Mouse (Mus musculus): ENCODE results near the gene Arhgap21. TPM values are rescaled to one million over a fixed set of nuclear protein-coding genes. Genes with fewer than 3 reads are reported as not detected.

The Arhgap21 gene
- polyA plus RNA-seq, 1 experiment from 2014 or later: 15.7 TPM

DNA sequence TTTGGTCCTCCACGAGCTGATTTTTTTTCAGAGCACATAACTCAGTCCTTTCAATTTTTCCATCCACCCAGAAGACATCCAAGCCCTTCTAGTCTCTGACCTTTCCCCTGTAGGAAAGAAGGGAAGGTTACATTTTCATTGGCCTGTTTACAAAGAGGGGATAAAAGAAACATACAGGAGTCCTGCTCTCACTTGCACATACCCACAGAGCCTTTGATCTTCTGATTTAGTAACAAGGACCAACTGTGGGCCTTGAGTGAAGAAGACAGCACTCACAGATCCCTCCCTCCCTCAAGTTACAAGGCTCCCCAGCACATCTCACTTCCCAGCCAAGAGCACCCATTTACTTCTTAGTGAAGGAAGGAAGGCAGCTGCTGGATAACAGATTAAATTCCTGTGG is 46.3 kb downstream of the Arhgap21 start:
- H3K36me3 ChIP-seq (replicated peaks): no peaks in the 10 kb centered on the region
- no peak for DNase-seq (ENCODE audit: low spot score)
- no peaks in the 10 kb centered on the region for H3K27me3 ChIP-seq (replicated peaks; ENCODE audit: low read depth, poor library complexity, severe bottlenecking)
- no peak overlapping the region for H3K4me3 ChIP-seq
- WGBS: 20% methylated on average over 1 of the region's 1 CpGs
- H3K4me1 ChIP-seq: peaks cover 13% of the 10 kb centered on the region
- no peak overlapping the region for H3K27ac ChIP-seq (replicated peaks)
- no peaks in the 10 kb centered on the region for H3K9me3 ChIP-seq

DNA sequence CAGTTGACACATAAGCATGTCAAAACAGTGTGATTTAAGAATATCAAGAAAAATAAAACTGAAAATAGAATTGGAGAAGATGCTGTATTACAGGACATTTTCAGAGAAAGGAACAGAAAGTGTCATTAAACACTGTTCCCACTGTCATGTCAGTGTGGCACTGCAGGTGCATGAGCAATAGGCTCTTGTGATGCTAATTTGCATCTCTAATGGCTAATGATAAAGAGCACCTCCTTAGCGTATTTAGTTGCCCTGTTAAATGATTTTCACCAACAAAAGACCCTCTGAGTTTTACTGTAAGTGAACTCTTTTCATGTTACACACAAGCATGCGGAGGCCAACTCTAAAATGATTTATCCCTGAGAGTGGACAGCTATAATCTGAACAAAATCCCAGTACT is 47.1 kb downstream of the Arhgap21 start:
- Histone ChIP-seq H3K27me3 (replicated peaks; ENCODE audit: low read depth, poor library complexity, severe bottlenecking) (no peaks in the 10 kb centered on the region), H3K9me3 (no peaks in the 10 kb centered on the region), H3K27ac (replicated peaks) (no peak overlapping the region), H3K4me1 (peaks cover 13% of the 10 kb centered on the region), H3K4me3 (no peak overlapping the region), H3K36me3 (replicated peaks) (no peaks in the 10 kb centered on the region)
- 72% methylated on average over 2 of the region's 2 CpGs for WGBS
- DNase-seq (ENCODE audit: low spot score): no peak

DNA sequence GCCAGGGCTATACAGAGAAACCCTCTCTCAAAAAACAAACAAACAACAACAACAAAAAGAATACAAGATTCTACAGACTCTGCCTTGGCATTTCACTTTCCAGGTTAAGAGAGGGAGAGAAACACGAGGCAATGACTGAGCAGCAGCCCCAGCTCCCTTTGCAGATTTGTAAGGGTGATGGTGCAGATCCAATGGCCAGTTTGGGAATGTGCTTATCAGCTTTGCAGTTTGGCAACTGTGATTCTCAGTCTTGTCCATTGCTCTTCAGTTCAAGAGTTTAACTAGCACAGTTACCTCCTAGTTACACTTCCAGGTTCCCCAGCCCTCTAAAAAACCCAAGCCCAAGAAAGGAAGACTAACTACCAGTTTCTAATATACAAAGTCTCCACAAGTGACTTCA is 47.7 kb downstream of the Arhgap21 start:
- Histone ChIP-seq H3K9me3 (no peaks in the 10 kb centered on the region), H3K36me3 (replicated peaks) (no peaks in the 10 kb centered on the region), H3K27ac (replicated peaks) (no peak overlapping the region), H3K4me1 (peaks cover 13% of the 10 kb centered on the region), H3K4me3 (no peak overlapping the region), H3K27me3 (replicated peaks; ENCODE audit: low read depth, poor library complexity, severe bottlenecking) (no peaks in the 10 kb centered on the region)
- DNase-seq (ENCODE audit: low spot score): no peak
- WGBS: 74% methylated on average over 1 of the region's 1 CpGs

DNA sequence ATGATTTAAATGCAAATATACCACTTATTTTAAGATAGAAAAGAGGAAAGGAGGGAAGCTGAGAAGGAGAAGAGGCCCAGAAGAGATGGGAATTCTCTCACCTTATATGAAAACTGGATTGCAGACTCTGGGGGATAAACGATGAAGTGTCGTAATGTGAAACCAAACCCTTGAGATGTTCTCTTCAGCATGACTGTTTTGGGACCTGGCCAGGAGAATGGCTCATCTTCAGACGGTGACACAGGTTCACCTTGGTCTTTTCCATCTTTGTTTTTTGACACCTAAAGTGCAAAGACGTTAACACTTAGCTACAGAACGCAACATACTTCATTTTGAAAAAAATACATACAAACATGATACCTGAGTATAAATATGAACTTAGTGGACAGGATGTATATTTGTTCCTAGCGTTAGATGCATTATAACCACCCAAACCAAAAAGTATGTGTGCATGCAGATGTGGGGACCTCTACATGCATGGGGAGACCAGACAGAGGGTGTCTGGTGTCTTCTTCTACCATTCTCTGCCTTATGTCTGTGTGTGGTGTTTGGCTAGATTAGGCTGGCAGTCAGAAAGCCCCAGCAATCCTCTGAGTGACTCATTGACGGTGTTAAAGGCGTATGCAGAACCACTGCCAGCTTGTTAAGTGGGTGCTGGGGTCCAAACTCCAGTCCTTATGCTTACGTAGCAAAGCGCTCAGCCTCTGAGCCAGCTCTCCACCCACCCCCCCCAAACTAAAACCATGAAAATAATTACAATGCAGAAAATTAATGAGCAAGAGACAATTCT is 54.0 kb downstream of the Arhgap21 start:
- no peak overlapping the region for H3K4me3 ChIP-seq
- 94% methylated on average over 10 of the region's 10 CpGs for WGBS
- H3K4me1 ChIP-seq: no peaks in the 10 kb centered on the region
- H3K36me3 ChIP-seq (replicated peaks): peaks cover 19% of the 10 kb centered on the region
- H3K27me3 ChIP-seq (replicated peaks; ENCODE audit: low read depth, poor library complexity, severe bottlenecking): no peaks in the 10 kb centered on the region
- no peaks in the 10 kb centered on the region for H3K9me3 ChIP-seq
- DNase-seq (ENCODE audit: low spot score): no peak
- H3K27ac ChIP-seq (replicated peaks): no peak overlapping the region

DNA sequence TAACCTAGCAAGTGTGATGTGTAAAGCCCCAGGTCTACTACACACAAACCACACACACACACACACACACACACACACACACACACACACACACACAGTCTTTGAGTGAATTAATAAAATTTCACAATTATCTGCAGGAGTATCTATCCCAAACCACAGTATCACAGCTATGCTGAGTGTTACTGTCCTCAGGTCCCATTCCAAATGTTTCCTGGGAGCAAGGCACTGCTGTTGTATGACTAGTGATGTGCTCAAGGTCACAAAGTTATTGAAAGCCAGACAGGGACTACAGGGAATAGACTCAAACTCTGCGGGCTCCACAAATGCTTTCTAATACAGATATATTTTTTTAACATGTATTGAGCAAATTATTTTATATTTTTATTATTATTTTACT is 55.7 kb downstream of the Arhgap21 start:
- Histone ChIP-seq H3K4me3 (no peak overlapping the region), H3K36me3 (replicated peaks) (peaks cover 22% of the 10 kb centered on the region), H3K27ac (replicated peaks) (no peak overlapping the region), H3K4me1 (no peaks in the 10 kb centered on the region), H3K9me3 (no peaks in the 10 kb centered on the region), H3K27me3 (replicated peaks; ENCODE audit: low read depth, poor library complexity, severe bottlenecking) (no peaks in the 10 kb centered on the region)
- WGBS: 94% methylated on average over 1 of the region's 1 CpGs
- no peak for DNase-seq (ENCODE audit: low spot score)

DNA sequence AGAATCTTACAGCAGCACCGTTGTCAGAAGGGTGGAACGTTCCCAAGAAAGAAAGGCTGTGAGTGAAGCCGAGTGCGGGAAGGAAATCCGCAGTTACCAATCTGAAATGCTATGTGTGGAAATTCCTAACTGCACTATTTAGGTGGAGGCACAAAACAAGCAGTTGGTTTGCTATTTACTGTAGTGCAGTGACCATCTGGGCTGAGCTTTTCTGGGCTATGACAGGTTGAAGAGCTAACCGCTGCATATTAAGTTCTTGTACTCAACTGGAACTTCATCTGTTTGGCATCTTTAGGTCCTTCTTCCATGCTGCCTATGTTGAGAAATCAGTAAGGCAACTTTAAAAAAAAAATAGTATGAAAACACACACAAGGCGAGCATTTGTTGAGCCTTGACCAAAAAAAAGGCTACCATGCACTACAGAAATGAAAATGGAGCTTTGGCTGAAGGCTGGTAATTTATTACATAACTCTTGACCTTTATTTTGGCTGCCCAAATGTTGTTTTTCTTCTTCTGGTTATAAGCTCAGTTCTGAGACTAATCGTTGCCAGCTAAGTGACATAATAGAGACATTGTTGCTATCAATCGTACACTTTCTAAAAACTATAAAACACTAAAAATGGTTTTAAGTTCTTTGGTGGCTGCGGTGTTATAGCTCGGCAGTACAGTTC is 56.2 kb downstream of the Arhgap21 start:
- 94% methylated on average over 11 of the region's 11 CpGs for WGBS
- H3K9me3 ChIP-seq: no peaks in the 10 kb centered on the region

DNA sequence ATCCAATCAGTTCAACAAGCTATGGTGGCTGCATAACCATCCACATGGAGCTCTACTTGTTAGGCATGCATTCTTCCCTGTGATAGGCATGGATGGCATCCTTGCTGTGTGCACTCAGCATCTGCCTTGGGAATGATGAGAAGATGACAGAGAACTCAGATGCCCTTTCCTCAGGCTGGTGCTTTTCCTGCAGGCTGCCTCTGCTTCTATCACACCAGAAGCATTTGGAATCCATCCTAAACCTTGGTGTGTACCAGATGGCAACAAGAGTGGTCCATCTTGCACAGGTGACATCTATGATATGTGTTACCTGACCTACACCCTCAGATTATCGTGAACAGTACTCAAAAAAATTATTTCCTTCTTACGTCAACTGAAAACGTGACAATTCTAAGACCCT is 58.2 kb downstream of the Arhgap21 start:
- no peak overlapping the region for H3K4me3 ChIP-seq
- no peak for DNase-seq (ENCODE audit: low spot score)
- peaks cover 22% of the 10 kb centered on the region for H3K36me3 ChIP-seq (replicated peaks)
- H3K27me3 ChIP-seq (replicated peaks; ENCODE audit: low read depth, poor library complexity, severe bottlenecking): no peaks in the 10 kb centered on the region
- no peaks in the 10 kb centered on the region for H3K4me1 ChIP-seq
- no peaks in the 10 kb centered on the region for H3K9me3 ChIP-seq
- WGBS: 98% methylated on average over 3 of the region's 3 CpGs
- H3K27ac ChIP-seq (replicated peaks): no peak overlapping the region

More for the DNA sequence above, 56.2 kb downstream of the Arhgap21 start:
- no peaks in the 10 kb centered on the region for H3K27me3 ChIP-seq (replicated peaks; ENCODE audit: low read depth, poor library complexity, severe bottlenecking)
- peaks cover 22% of the 10 kb centered on the region for H3K36me3 ChIP-seq (replicated peaks)
- no peaks in the 10 kb centered on the region for H3K4me1 ChIP-seq
- H3K4me3 ChIP-seq: no peak overlapping the region
- no peak overlapping the region for H3K27ac ChIP-seq (replicated peaks)
- no peak for DNase-seq (ENCODE audit: low spot score)

DNA sequence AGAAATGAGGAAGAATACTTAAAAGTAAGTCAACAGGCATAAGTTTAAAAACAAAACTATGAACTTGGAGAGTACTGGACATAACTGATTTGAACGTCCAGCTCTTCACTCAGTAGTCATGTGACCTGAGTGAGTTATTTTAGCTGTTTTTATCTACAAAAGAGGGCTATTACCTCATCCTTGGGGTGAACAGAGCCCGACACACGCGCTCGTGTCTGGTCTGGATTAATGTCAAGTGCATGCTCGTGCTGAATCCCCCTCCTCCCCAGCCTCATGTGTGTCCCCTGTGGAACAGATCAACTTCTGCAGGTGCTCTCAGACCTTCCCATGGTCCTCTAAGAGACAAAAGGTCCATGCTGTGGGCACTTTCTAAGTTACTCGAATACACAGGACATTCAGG is 59.3 kb downstream of the Arhgap21 start:
- no peak for DNase-seq (ENCODE audit: low spot score)
- H3K27ac ChIP-seq (replicated peaks): no peak overlapping the region
- no peak overlapping the region for H3K4me3 ChIP-seq
- no peaks in the 10 kb centered on the region for H3K4me1 ChIP-seq
- peaks cover 22% of the 10 kb centered on the region for H3K36me3 ChIP-seq (replicated peaks)
- H3K9me3 ChIP-seq: no peaks in the 10 kb centered on the region
- no peaks in the 10 kb centered on the region for H3K27me3 ChIP-seq (replicated peaks; ENCODE audit: low read depth, poor library complexity, severe bottlenecking)
- WGBS: 82% methylated on average over 7 of the region's 7 CpGs

DNA sequence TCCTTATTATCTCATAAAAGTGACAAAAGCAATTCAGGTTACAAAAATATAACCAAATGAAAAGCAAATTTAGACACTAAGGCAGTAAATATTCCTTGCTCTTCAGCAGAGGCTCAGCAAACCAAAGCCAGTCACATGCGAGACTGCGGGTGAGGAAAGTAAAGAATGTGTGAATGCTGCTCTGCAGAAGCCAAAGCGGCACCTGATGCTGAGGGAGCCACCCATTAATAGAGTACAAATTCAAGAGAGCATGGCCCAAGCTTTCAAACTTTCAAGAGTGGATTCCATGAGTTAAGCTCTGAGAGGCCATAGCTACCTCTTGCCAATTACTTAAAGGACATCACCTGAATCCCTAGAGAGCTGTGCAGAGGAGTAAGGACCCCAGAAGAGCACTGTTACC is 61.4 kb downstream of the Arhgap21 start:
- Histone ChIP-seq H3K27me3 (replicated peaks; ENCODE audit: low read depth, poor library complexity, severe bottlenecking) (no peaks in the 10 kb centered on the region), H3K4me3 (no peak overlapping the region), H3K9me3 (no peaks in the 10 kb centered on the region), H3K4me1 (no peaks in the 10 kb centered on the region), H3K36me3 (replicated peaks) (peaks cover 20% of the 10 kb centered on the region), H3K27ac (replicated peaks) (no peak overlapping the region)
- WGBS: 93% methylated on average over 3 of the region's 3 CpGs
- no peak for DNase-seq (ENCODE audit: low spot score)

DNA sequence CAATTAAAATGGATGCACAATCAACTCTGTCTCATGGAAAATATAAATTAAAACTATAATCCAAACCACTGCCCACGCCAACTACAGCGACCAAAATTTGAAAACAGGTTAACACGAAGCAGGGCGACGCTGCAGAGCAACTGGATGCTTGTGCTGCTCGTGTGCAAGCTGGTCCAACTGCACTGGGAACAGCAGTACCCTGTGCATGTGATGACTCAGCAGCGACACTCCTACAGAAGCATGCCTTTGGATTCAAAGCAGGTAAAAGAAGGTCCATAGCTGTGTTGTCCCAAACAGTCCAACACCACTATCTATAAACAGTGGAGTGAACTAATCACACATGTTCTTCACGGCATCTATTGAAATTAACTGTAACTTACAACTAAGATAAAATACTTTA is 63.3 kb downstream of the Arhgap21 start:
- H3K27me3 ChIP-seq (replicated peaks; ENCODE audit: low read depth, poor library complexity, severe bottlenecking): no peaks in the 10 kb centered on the region
- H3K4me1 ChIP-seq: no peaks in the 10 kb centered on the region
- H3K36me3 ChIP-seq (replicated peaks): peaks cover 7% of the 10 kb centered on the region; the same call in 1 of the 2 replicates
- no peaks in the 10 kb centered on the region for H3K9me3 ChIP-seq
- no peak overlapping the region for H3K4me3 ChIP-seq
- no peak for DNase-seq (ENCODE audit: low spot score)
- H3K27ac ChIP-seq (replicated peaks): no peak overlapping the region
- 96% methylated on average over 8 of the region's 8 CpGs for WGBS

DNA sequence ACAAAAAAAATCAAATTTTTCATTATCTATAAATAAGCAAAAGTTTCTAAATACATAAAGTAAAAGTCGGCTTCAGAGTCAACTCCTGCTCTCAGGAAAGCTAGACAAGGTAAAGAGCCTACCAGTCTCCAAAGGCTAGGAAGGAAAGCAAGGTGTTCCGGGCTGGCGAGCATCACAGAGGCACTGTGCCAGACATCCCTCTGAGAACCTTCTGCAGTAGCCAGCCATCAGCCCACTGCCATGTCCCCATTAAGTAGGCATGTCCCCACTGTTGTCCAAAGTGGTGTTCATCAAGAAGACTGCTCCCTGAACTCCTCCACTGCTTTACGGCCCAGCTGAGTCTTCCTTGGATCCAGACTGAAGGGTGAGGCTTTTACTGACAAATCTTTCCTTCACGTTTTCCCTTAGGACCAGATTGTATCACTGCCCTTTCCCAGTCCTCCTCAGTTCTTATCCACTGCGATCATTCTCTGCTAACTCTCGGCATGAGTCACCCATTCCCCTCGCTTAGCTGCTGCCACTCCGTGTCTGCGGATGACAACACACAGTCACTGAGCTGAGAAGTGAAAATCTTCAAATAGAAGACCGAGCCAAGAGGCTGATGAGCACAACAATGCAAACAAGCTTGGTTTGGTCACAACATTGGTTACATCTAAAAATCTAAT is 65.6 kb downstream of the Arhgap21 start:
- no peak overlapping the region for H3K27ac ChIP-seq (replicated peaks)
- WGBS: 92% methylated on average over 11 of the region's 11 CpGs
- H3K4me1 ChIP-seq: no peaks in the 10 kb centered on the region
- H3K36me3 ChIP-seq (replicated peaks): no peaks in the 10 kb centered on the region; the same call in 1 of the 2 replicates
- no peak for DNase-seq (ENCODE audit: low spot score)
- H3K4me3 ChIP-seq: no peak overlapping the region
- no peaks in the 10 kb centered on the region for H3K9me3 ChIP-seq
- H3K27me3 ChIP-seq (replicated peaks; ENCODE audit: low read depth, poor library complexity, severe bottlenecking): no peaks in the 10 kb centered on the region

DNA sequence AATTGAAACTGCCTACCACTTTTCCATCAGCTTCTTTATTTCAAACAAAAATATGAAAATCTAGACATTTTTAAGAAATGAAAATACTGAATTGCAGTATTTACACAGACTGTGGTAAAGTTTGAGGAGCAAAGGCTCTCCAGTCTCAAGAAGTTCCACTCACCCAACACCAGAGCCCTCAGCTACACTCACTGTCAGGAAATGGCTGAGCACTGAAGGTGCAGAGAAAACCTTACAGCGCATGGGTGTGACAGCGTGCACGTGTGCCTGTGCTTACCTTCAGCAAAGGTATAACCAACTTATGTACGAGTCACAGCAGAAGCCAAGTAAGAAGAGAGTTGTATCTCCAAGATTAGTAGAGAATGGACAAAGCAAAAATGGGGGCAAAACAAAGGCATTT is 66.8 kb downstream of the Arhgap21 start:
- no peaks in the 10 kb centered on the region; the same call in 1 of the 2 replicates for H3K36me3 ChIP-seq (replicated peaks)

DNA sequence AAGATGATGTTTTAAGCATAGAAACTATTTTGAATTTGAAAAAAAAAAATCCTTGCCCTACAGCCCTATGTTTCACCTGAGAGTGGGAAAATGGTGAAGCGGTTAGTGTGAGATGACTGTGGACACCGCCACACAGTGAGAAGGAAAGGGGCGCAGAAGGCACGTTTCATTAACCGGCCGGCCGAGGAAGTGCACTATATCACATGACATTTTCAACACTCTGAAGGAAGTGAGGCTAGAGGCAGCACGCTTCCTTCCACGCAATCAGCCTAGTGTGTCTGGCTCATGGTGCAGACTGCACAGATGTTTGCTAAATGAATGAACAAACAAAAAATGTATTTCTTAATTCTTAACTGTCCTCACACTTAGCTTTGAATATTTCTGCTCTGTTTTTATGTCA is 69.4 kb downstream of the Arhgap21 start:
- Histone ChIP-seq H3K27me3 (replicated peaks; ENCODE audit: low read depth, poor library complexity, severe bottlenecking) (no peaks in the 10 kb centered on the region), H3K9me3 (no peaks in the 10 kb centered on the region), H3K4me1 (no peaks in the 10 kb centered on the region), H3K27ac (replicated peaks) (no peak overlapping the region), H3K36me3 (replicated peaks) (no peaks in the 10 kb centered on the region; the same call in 1 of the 2 replicates), H3K4me3 (no peak overlapping the region)
- WGBS: 83% methylated on average over 9 of the region's 9 CpGs
- DNase-seq (ENCODE audit: low spot score): no peak

More for the DNA sequence above, 66.8 kb downstream of the Arhgap21 start:
- 93% methylated on average over 4 of the region's 4 CpGs for WGBS
- no peak for DNase-seq (ENCODE audit: low spot score)
- no peaks in the 10 kb centered on the region for H3K4me1 ChIP-seq
- H3K27ac ChIP-seq (replicated peaks): no peak overlapping the region
- no peak overlapping the region for H3K4me3 ChIP-seq
- no peaks in the 10 kb centered on the region for H3K9me3 ChIP-seq
- no peaks in the 10 kb centered on the region for H3K27me3 ChIP-seq (replicated peaks; ENCODE audit: low read depth, poor library complexity, severe bottlenecking)
